Mouse (Mus musculus): Measurements from ENCODE around the gene Hist1h1b.
"Not testable (repeated sequence)": the region's sequence is repeated elsewhere in the genome, so short reads cannot be mapped to it uniquely, and the experiment has no call there.

The Hist1h1b gene

GRCm38 (mm10) chr13:21779767-21780731 is at the start of gene Hist1h1b:
TSS of gene Hist1h1b (minus strand) at chr13:21780625.
- peak; percentile 24 to 49 for DNase-seq (ENCODE audit: low spot score in 2 of 2)

- DNase-seq (ENCODE audit: low spot score in 2 of 2), result no peak
Observed at GRCm38 (mm10) chr13:21828511-21828910, 48.1 kb upstream of the Hist1h1b start.

GRCm38 (mm10) chr13:21820082-21820890 is 39.9 kb upstream of the Hist1h1b start:
- DNase-seq (ENCODE audit: low spot score in 2 of 2), result not testable (repeated sequence)

GRCm38 (mm10) chr13:21812092-21812491 is 31.7 kb upstream of the Hist1h1b start:
- not testable (repeated sequence) for DNase-seq (ENCODE audit: low spot score in 2 of 2)

GRCm38 (mm10) chr13:21811539-21811938 is 31.1 kb upstream of the Hist1h1b start, which contains the start of gene Hist1h4m:
TSS of gene Hist1h4m (plus strand) at chr13:21811746.
- not testable (repeated sequence) for DNase-seq (ENCODE audit: low spot score in 2 of 2)

- DNase-seq (ENCODE audit: low spot score in 2 of 2), result not testable (repeated sequence)
Observed at GRCm38 (mm10) chr13:21811074-21811473, 30.6 kb upstream of the Hist1h1b start.

GRCm38 (mm10) chr13:21810073-21810472 is 29.6 kb upstream of the Hist1h1b start, which contains the start of the genes Hist1h2bq and Hist1h2ao:
TSS of gene Hist1h2bq (minus strand) at chr13:21810197.
TSS of gene Hist1h2ao (plus strand) at chr13:21810465.
- not testable (repeated sequence) for DNase-seq (ENCODE audit: low spot score in 2 of 2)

- not testable (repeated sequence) for DNase-seq (ENCODE audit: low spot score in 2 of 2)
Observed at GRCm38 (mm10) chr13:21803058-21803457, 22.6 kb upstream of the Hist1h1b start.

GRCm38 (mm10) chr13:21797163-21797562 is 16.7 kb upstream of the Hist1h1b start:
- DNase-seq (ENCODE audit: low spot score in 2 of 2), result not testable (repeated sequence)

- no peak for DNase-seq (ENCODE audit: low spot score in 2 of 2)
Observed at GRCm38 (mm10) chr13:21795584-21795983, 15.2 kb upstream of the Hist1h1b start.

- DNase-seq (ENCODE audit: low spot score in 2 of 2), result no peak
Observed at GRCm38 (mm10) chr13:21790601-21791283, 10.3 kb upstream of the Hist1h1b start.

- no peak for DNase-seq (ENCODE audit: low spot score in 2 of 2)
Observed at GRCm38 (mm10) chr13:21789925-21790324, 9.5 kb upstream of the Hist1h1b start.

- no peak for DNase-seq (ENCODE audit: low spot score in 2 of 2)
Observed at GRCm38 (mm10) chr13:21787760-21788593, 7.6 kb upstream of the Hist1h1b start.

- DNase-seq (ENCODE audit: low spot score in 2 of 2), result peak; percentile 34 to 84
Observed at GRCm38 (mm10) chr13:21786899-21787629, 6.6 kb upstream of the Hist1h1b start, which contains the start of the genes Hist1h2an and Hist1h2bp. TSS of gene Hist1h2an (minus strand) at chr13:21787218. TSS of gene Hist1h2bp (plus strand) at chr13:21787461.

- DNase-seq (ENCODE audit: low spot score in 2 of 2), result no peak
Observed at GRCm38 (mm10) chr13:21786189-21786898, 5.9 kb upstream of the Hist1h1b start.

- no peak for DNase-seq (ENCODE audit: low spot score in 2 of 2)
Observed at GRCm38 (mm10) chr13:21784311-21784710, 3.9 kb upstream of the Hist1h1b start.

GRCm38 (mm10) chr13:21783734-21784161 is 3.3 kb upstream of the Hist1h1b start:
- peak in 1 of 2 experiments; percentile 9 for DNase-seq (ENCODE audit: low spot score in 2 of 2)

GRCm38 (mm10) chr13:21783255-21783617 is 2.8 kb upstream of the Hist1h1b start, which contains the start of gene Hist1h3i:
TSS of gene Hist1h3i (minus strand) at chr13:21783370.
- peak in 1 of 2 experiments; percentile 42 for DNase-seq (ENCODE audit: low spot score in 2 of 2)

All from cerebellum, postnatal 4 days (tissue).